Mouse (Mus musculus) erythroblast, embryonic 14.5 days (primary cell): ENCODE results near the gene Kl. TPM values are rescaled to one million over a fixed set of nuclear protein-coding genes. Genes with fewer than 3 reads are reported as not detected.

Experiments used
- H3K27me3 ChIP-seq: 2 replicates; pipeline ENCODE4 v1.6.1; 2012; ENCODE audit warnings: inconsistent platforms; ENCODE audit not compliant: control insufficient read depth
- H3K36me3 ChIP-seq: 2 replicates; pipeline ENCODE4 v1.6.1; 2012; ENCODE audit warnings: mild to moderate bottlenecking, inconsistent platforms; ENCODE audit not compliant: control insufficient read depth
- H3K4me1 ChIP-seq: 2 replicates; pipeline ENCODE4 v1.6.1; 2012; ENCODE audit warnings: inconsistent platforms; ENCODE audit not compliant: control insufficient read depth
- H3K4me3 ChIP-seq: replicated peaks from 2 replicates; pipeline ENCODE3; 2012; ENCODE audit warnings: moderate library complexity, mild to moderate bottlenecking, inconsistent platforms
- H3K9me3 ChIP-seq: 2 replicates; pipeline ENCODE4 v1.6.1; 2012; ENCODE audit warnings: low read length, inconsistent platforms, mixed read lengths; ENCODE audit not compliant: control insufficient read depth
- GATA1 ChIP-seq: IDR thresholded peaks from 2 replicates; pipeline ENCODE4 v1.6.1; 2012; ENCODE audit warnings: low read length, inconsistent platforms, mixed read lengths
- TAL1 ChIP-seq: IDR thresholded peaks from 3 replicates; pipeline ENCODE4 v1.6.1; 2012; ENCODE audit warnings: low read length, inconsistent platforms, mixed read lengths
- polyA plus RNA-seq: library from polyadenylated mRNA; stranded (reverse); fragments of >175 nt; gene quantifications from 2 replicates; pipeline ENCODE4 v1.2.3, GENCODE M21; 2012

The Kl gene
- not detected in 2 replicates for polyA plus RNA-seq

DNA sequence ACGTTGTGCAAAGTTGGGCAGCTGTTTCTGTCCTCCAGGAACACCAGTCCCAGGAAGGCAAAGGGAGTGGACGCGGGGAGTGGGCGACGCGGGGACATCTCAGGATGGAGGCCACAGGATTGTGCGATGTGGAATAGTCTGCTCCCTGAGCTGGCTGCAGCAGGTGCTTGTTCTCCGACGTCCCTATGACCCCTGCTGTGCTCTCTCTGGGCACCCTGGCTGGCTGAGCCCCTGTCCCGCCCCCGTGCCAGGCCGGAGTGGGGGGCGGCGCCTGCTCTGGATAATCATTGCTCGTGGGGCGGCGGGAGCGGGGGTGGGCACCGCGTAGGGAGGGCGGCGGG lies at the start of gene Kl:
Gene Kl (plus strand): TSS at position 280 of the 341 bp plus-strand sequence.
- H3K4me3 ChIP-seq = peak within 1 kb of the TSS; percentile 26
- peaks cover 5% of the 10 kb centered on the region for H3K9me3 ChIP-seq
- no peak for TF ChIP-seq TAL1
- TF ChIP-seq GATA1 = no peak
- H3K27me3 ChIP-seq = peaks cover 27% of the 10 kb centered on the region
- no peaks in the 10 kb centered on the region for H3K36me3 ChIP-seq
- H3K4me1 ChIP-seq = no peaks in the 10 kb centered on the region

GRCm38 (mm10) chr5:150906053-150907040 lies 46.1 kb upstream of the Kl start:
- H3K4me1 ChIP-seq = no peaks in the 10 kb centered on the region
- no peaks in the 10 kb centered on the region for H3K27me3 ChIP-seq
- H3K36me3 ChIP-seq = no peaks in the 10 kb centered on the region
- peaks cover 4% of the 10 kb centered on the region for H3K9me3 ChIP-seq
- TF ChIP-seq TAL1 (no peak), GATA1 (no peak)
- no peak overlapping the region for H3K4me3 ChIP-seq

DNA sequence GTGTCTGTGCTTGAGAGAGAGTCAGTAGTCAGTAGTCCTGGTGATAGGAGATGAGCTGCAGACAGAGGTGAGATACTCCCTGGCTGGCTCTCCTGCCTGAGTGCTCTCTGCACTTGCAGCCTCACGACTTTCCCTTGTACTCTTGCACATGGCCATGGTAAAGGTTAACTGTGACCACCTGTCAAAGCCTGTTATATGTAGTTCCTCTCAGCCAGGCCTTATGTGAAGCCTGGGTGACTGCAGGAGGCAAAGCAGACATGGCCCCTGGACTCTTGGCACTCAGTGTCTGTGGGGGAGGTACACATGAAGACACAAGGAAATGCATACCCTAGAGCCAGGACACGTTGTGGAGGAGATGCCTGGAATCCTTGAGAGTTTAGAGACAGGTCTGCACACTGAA lies 40.3 kb upstream of the Kl start:
- H3K9me3 ChIP-seq = peaks cover 4% of the 10 kb centered on the region
- TF ChIP-seq GATA1 = no peak
- no peak for TF ChIP-seq TAL1
- no peaks in the 10 kb centered on the region for H3K36me3 ChIP-seq
- H3K27me3 ChIP-seq = no peaks in the 10 kb centered on the region
- no peaks in the 10 kb centered on the region for H3K4me1 ChIP-seq
- H3K4me3 ChIP-seq = no peak overlapping the region

- Histone ChIP-seq H3K4me3 (no peak overlapping the region), H3K27me3 (no peaks in the 10 kb centered on the region), H3K4me1 (no peaks in the 10 kb centered on the region), H3K9me3 (peaks cover 4% of the 10 kb centered on the region), H3K36me3 (no peaks in the 10 kb centered on the region)
- TF ChIP-seq GATA1 (no peak), TAL1 (no peak)
Observed at GRCm38 (mm10) chr5:150912656-150913055, 39.8 kb upstream of the Kl start.

DNA sequence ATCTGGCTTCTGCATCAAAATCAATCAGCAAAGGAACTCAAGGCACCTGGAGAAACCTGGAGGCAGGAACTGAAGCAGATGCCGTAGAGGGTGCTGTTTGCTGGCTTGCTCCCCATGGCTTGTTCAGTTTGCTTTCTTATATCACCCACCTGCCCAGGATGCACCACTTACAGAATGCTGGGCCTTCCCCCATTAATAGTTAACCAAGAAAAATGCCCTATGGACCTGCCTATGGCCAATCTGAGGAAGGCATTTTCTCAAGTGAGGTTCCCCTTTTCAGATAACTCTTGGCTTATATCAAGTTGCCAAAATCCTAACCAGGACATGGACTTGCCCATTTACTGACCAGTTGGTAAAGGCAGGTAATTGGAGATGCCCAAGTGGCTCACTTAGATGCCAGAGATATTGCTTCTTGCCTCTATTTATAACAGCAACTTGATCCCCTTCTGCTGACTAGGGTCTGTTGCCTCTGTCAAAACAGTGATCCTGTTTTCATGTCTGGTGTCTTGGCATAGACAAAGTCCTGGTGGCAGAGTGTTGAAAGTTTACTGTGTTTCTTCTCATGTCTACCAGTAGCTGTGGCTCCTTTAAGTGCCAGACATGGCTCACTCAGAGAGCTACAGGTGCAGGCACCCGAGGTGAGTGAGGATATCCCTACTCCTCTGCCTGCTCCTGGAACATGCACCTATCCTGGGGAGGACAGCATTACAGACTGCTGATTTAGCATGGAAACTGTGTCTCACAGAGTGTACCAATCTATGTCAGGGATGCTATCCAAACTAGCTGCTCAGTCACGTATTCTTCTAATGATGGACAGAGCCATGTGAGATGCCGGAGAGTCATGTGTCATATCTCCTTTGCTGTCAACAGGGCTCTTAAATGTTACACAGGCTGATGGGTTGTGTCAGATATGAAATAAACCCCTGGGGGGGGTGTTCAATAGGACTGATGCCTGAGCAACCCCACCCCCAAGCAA lies 37.0 kb upstream of the Kl start:
- H3K9me3 ChIP-seq = no peaks in the 10 kb centered on the region
- no peak overlapping the region for H3K4me3 ChIP-seq
- H3K36me3 ChIP-seq = no peaks in the 10 kb centered on the region
- no peaks in the 10 kb centered on the region for H3K27me3 ChIP-seq
- no peak for TF ChIP-seq GATA1
- no peak for TF ChIP-seq TAL1
- no peaks in the 10 kb centered on the region for H3K4me1 ChIP-seq

DNA sequence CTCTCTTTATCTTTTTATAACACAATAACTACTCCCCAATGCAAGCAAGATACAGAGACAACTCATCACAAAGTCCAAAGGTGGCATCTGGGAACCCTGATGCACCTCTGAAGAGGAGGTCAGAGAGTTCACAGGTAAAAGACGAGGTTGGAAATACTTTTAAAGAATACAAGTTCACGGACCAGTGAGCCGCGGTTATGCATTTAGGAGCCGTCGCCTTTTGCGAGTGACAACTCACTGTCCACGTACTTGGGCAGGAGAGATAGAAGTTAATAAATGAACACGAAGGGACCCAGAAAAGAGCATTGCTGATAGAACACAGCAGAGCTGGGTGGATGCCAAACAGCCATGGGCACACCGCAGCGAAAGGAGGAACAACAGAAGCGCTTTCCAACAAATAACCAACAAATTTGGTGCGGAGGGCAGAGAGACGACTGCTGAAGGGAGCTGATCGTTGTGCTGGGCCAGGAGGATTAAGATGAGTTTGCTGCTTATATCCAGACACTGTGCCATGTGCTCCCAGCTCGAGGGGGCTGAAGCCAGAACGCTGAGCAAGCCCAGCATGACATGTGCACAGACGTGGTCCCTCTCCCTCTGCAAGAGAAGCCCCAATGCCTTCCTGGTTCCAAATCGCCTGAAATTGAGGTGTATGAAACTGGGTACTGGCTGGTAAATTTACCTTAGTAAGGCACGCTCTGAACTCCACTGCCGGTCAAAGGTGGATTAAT lies 35.1 kb upstream of the Kl start:
- H3K27me3 ChIP-seq = no peaks in the 10 kb centered on the region
- no peaks in the 10 kb centered on the region for H3K9me3 ChIP-seq
- H3K36me3 ChIP-seq = no peaks in the 10 kb centered on the region
- TF ChIP-seq GATA1 (no peak), TAL1 (no peak)
- H3K4me1 ChIP-seq = no peaks in the 10 kb centered on the region
- H3K4me3 ChIP-seq = no peak overlapping the region

DNA sequence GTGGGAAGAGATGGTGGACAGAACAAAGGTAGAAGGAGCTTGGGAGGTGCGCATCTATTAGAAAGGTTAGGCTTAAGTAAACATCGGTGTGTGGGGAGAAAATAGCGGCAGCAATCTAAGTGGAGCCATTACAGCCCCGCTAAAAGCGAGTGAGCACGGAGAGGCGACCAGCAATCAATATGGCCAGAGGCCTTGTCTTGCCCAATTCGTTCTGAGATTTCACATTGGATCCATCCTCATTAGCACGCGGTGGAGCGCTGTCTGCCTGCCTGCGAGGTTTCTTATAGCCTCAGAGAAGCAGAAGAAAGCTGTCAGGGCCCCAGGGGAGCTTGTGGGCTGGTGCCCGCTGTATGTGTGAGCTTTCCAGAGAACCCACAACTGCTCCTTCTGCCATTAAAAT lies 33.8 kb upstream of the Kl start:
- no peaks in the 10 kb centered on the region for H3K27me3 ChIP-seq
- H3K9me3 ChIP-seq = no peaks in the 10 kb centered on the region
- H3K4me3 ChIP-seq = no peak overlapping the region
- no peak for TF ChIP-seq GATA1
- TF ChIP-seq TAL1 = no peak
- H3K36me3 ChIP-seq = no peaks in the 10 kb centered on the region
- no peaks in the 10 kb centered on the region for H3K4me1 ChIP-seq

- Histone ChIP-seq H3K36me3 (no peaks in the 10 kb centered on the region), H3K27me3 (no peaks in the 10 kb centered on the region), H3K4me3 (no peak overlapping the region), H3K4me1 (no peaks in the 10 kb centered on the region), H3K9me3 (no peaks in the 10 kb centered on the region)
- no peak for TF ChIP-seq TAL1
- no peak for TF ChIP-seq GATA1
Observed at GRCm38 (mm10) chr5:150919269-150919668, 33.1 kb upstream of the Kl start.

- no peaks in the 10 kb centered on the region for H3K4me1 ChIP-seq
- 0 out of 2 replicates have a peak, but pooled peaks cover 2% of the 10 kb centered on the region for H3K9me3 ChIP-seq
- H3K27me3 ChIP-seq = no peaks in the 10 kb centered on the region
- no peaks in the 10 kb centered on the region for H3K36me3 ChIP-seq
- TF ChIP-seq GATA1 = no peak
- TF ChIP-seq TAL1 = no peak
- H3K4me3 ChIP-seq = no peak overlapping the region
Observed at GRCm38 (mm10) chr5:150919961-150920360, 32.4 kb upstream of the Kl start.
